ENCODE assay signal across 15 mouse cellular contexts in genomic region chr13:112326403-112326802, GRCm38 (mm10). TPM values are rescaled to one million over a fixed set of nuclear protein-coding genes. Genes with fewer than 3 reads are reported as not detected.
"Had no signal": no experiment of that assay in that cellular context is flagged by ENCODE, and none has a peak within 500 bp of the region (broad histone marks: within the 10 kb centered on the region; RNA-seq: fewer than 3 reads in every experiment).

No protein-coding gene starts in this region.

- H3K27ac ChIP-seq: kidney, postnatal 0 days; liver, embryonic 15.5 days; midbrain, embryonic 13.5 days had no signal

- H3K4me1 ChIP-seq: liver, embryonic 15.5 days had no signal

- DNase-seq: kidney, adult 9 months; kidney, postnatal 36 days; layer of hippocampus, adult 9-11 months; layer of hippocampus, postnatal 36 days; lung, adult 2 months; lung, postnatal 36 days; right cerebral cortex, adult 18-20 months; thymus, postnatal 36 days had no signal

- H3K27me3 ChIP-seq: limb, embryonic 12.5 days; liver, embryonic 15.5 days; midbrain, embryonic 13.5 days had no signal

- H3K4me3 ChIP-seq: limb, embryonic 12.5 days; liver, embryonic 15.5 days; midbrain, embryonic 13.5 days had no signal

- ATAC-seq: lung, postnatal 0 days; midbrain, embryonic 13.5 days had no signal

- H3K36me3 ChIP-seq: limb, embryonic 12.5 days; liver, embryonic 15.5 days; midbrain, embryonic 13.5 days had no signal

- H3K4me2 ChIP-seq: limb, embryonic 12.5 days; liver, embryonic 11.5 days; liver, embryonic 15.5 days; midbrain, embryonic 13.5 days had no signal

- H3K9ac ChIP-seq: limb, embryonic 12.5 days; liver, embryonic 15.5 days; midbrain, embryonic 13.5 days had no signal

- H3K9me3 ChIP-seq: limb, embryonic 12.5 days; liver, embryonic 15.5 days; midbrain, embryonic 13.5 days had no signal

RNA-seq across cellular contexts. Expression of gene Ankrd55, which starts 38.2 kb away (rescaled TPM):
- total RNA-seq: megakaryocyte progenitor cell, adult 5-6 weeks had no signal
